Mouse (Mus musculus) spleen, adult 12 weeks (tissue): ENCODE data around the gene Rundc3a.
"Not testable (repeated sequence)": the region's sequence is repeated elsewhere in the genome, so short reads cannot be mapped to it uniquely, and the experiment has no call there.

Experiments
- DNase-seq: peaks from one replicate; pipeline ENCODE4 v3.0.0; 2022; ENCODE audit warnings: low spot score

The Rundc3a gene

GRCm38 (mm10) chr11:102393238-102393634 lies at the start of gene Rundc3a:
Rundc3a (plus strand) TSS chr11:102393403.
- DNase-seq: no peak

GRCm38 (mm10) chr11:102344458-102344857 lies 48.7 kb upstream of the Rundc3a start:
- no peak for DNase-seq

GRCm38 (mm10) chr11:102346926-102347325 lies 46.3 kb upstream of the Rundc3a start:
- no peak for DNase-seq

GRCm38 (mm10) chr11:102347683-102348082 lies 45.5 kb upstream of the Rundc3a start:
- DNase-seq: no peak

- peak; percentile 17 for DNase-seq
Observed at GRCm38 (mm10) chr11:102348101-102348585, 45.1 kb upstream of the Rundc3a start.

GRCm38 (mm10) chr11:102348771-102349170 lies 44.4 kb upstream of the Rundc3a start:
- no peak for DNase-seq

GRCm38 (mm10) chr11:102349189-102349954 lies 43.8 kb upstream of the Rundc3a start:
- DNase-seq: no peak

- DNase-seq: no peak
Observed at GRCm38 (mm10) chr11:102350416-102350815, 42.8 kb upstream of the Rundc3a start.

GRCm38 (mm10) chr11:102350981-102351523 lies 42.2 kb upstream of the Rundc3a start:
- no peak for DNase-seq

GRCm38 (mm10) chr11:102352378-102352777 lies 40.8 kb upstream of the Rundc3a start:
- no peak for DNase-seq

- no peak for DNase-seq
Observed at GRCm38 (mm10) chr11:102353021-102353431, 40.2 kb upstream of the Rundc3a start.

GRCm38 (mm10) chr11:102355501-102355900 lies 37.7 kb upstream of the Rundc3a start:
- no peak for DNase-seq

GRCm38 (mm10) chr11:102356190-102356589 lies 37.0 kb upstream of the Rundc3a start:
- DNase-seq: no peak

- no peak for DNase-seq
Observed at GRCm38 (mm10) chr11:102356636-102357350, 36.4 kb upstream of the Rundc3a start.

GRCm38 (mm10) chr11:102358365-102358764 lies 34.8 kb upstream of the Rundc3a start:
- DNase-seq: no peak

- DNase-seq: no peak
Observed at GRCm38 (mm10) chr11:102361776-102362495, 31.3 kb upstream of the Rundc3a start.

GRCm38 (mm10) chr11:102363623-102364022 lies 29.6 kb upstream of the Rundc3a start:
- peak; percentile 83 for DNase-seq

- DNase-seq: peak; percentile 78
Observed at GRCm38 (mm10) chr11:102364570-102365371, 28.4 kb upstream of the Rundc3a start.

- peak; percentile 50 for DNase-seq
Observed at GRCm38 (mm10) chr11:102365699-102366098, 27.5 kb upstream of the Rundc3a start.

GRCm38 (mm10) chr11:102366103-102366502 lies 27.1 kb upstream of the Rundc3a start, which contains the start of gene Slc4a1:
Slc4a1 (minus strand) TSS chr11:102366203.
- DNase-seq: not testable (repeated sequence)
